Mouse (Mus musculus) embryonic facial prominence, embryonic 10.5 days (tissue): ENCODE measurements around the gene Mast4. TPM values are rescaled to one million over a fixed set of nuclear protein-coding genes. Genes with fewer than 3 reads are reported as not detected.
A peak's percentile ranks its signal among the peaks of the same experiment; 100 is the strongest.
"Not testable (repeated sequence)": the region's sequence is repeated elsewhere in the genome, so short reads cannot be mapped to it uniquely, and the experiment has no call there.

Source experiments
- DNase-seq: peaks from one replicate; pipeline ENCODE4 v3.0.0-alpha.2; 2017; ENCODE audit warnings: low spot score
- H3K27ac ChIP-seq: fragments of 300-500 bp; sonication (generic); replicated peaks from 2 replicates; pipeline ENCODE4 v1.5.1; 2016; ENCODE audit warnings: mild to moderate bottlenecking
- H3K27me3 ChIP-seq: fragments of 300-500 bp; sonication (generic); replicated peaks from 2 replicates; pipeline ENCODE4 v1.6.1; 2016; ENCODE audit warnings: low read depth, mild to moderate bottlenecking; ENCODE audit not compliant: poor library complexity, severe bottlenecking
- H3K36me3 ChIP-seq: fragments of 300-500 bp; sonication (generic); replicated peaks from 2 replicates; pipeline ENCODE4 v1.6.1; 2016; ENCODE audit warnings: mild to moderate bottlenecking, moderate library complexity
- H3K4me1 ChIP-seq: fragments of 300-500 bp; sonication (generic); 2 replicates; pipeline ENCODE4 v1.6.1; 2016
- H3K4me3 ChIP-seq: fragments of 300-500 bp; sonication (generic); 2 replicates; pipeline ENCODE4 v1.5.1; 2016; ENCODE audit warnings: mild to moderate bottlenecking, moderate library complexity
- H3K9me3 ChIP-seq: fragments of 300-500 bp; sonication (generic); 2 replicates; pipeline ENCODE4 v1.6.1; 2016; ENCODE audit warnings: mild to moderate bottlenecking
- WGBS: fragments of 180-500 bp; shearing (Covaris S2); methylation state at CpG from one replicate; pipeline ENCODE4 v1.1.7; 2016; 5-methylcytosine and 5-hydroxymethylcytosine counted together
- polyA plus RNA-seq: library from polyadenylated mRNA; unstranded; fragments of >200 nt; fragmentation: Nextera tagmentation; extraction: Ambion mirVana; gene quantifications from 2 replicates; pipeline ENCODE4 v1.2.1, GENCODE M21; 2016

The Mast4 gene
- polyA plus RNA-seq, 1 experiment from 2014 or later = 23.0 TPM

GRCm38 (mm10) chr13:102733063-102733462 is 601.2 kb downstream of the Mast4 start:
- H3K9me3 ChIP-seq = no peaks in the 10 kb centered on the region
- WGBS = 83% methylated on average over 2 of the region's 2 CpGs
- peaks cover 44% of the 10 kb centered on the region for H3K36me3 ChIP-seq
- no peak overlapping the region for H3K27ac ChIP-seq
- H3K27me3 ChIP-seq = no peaks in the 10 kb centered on the region
- H3K4me1 ChIP-seq = no peaks in the 10 kb centered on the region
- DNase-seq = no peak
- H3K4me3 ChIP-seq = no peak overlapping the region

DNA sequence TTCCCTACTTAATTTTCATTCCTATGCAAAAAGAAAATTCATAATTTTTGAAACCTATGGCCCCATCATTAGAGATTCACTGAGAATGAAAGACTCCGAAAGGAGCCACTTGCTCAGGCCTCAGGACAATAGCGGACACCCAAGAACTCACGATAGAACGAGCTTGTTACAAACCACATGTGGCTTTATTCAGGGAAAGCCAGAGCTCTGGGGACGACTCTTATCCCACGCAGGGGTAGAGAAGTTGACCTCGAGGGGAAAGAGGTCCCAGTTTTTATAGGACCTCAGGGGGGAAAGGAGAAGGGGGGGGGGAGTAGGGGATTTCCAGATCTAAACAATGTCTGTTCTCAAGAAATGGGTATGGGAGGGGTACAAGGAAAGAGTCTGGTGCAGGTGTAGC is 605.3 kb downstream of the Mast4 start:
- 73% methylated on average over 7 of the region's 7 CpGs for WGBS
- H3K9me3 ChIP-seq = not testable (repeated sequence)

GRCm38 (mm10) chr13:102728035-102728434 is 606.3 kb downstream of the Mast4 start:
- Histone ChIP-seq H3K27me3 (no peaks in the 10 kb centered on the region), H3K9me3 (no peaks in the 10 kb centered on the region), H3K4me1 (no peaks in the 10 kb centered on the region), H3K27ac (no peak overlapping the region), H3K36me3 (no peaks in the 10 kb centered on the region), H3K4me3 (no peak overlapping the region)
- WGBS = 81% methylated on average over 3 of the region's 3 CpGs
- DNase-seq = no peak

More for the DNA sequence above, 605.3 kb downstream of the Mast4 start:
- not testable (repeated sequence) for DNase-seq, H3K36me3 ChIP-seq, H3K4me1 ChIP-seq, H3K27ac ChIP-seq, H3K4me3 ChIP-seq, H3K27me3 ChIP-seq

GRCm38 (mm10) chr13:102726876-102727275 is 607.4 kb downstream of the Mast4 start:
- WGBS = 81% methylated on average over 1 of the region's 1 CpGs
- H3K4me1 ChIP-seq = no peaks in the 10 kb centered on the region
- no peaks in the 10 kb centered on the region for H3K36me3 ChIP-seq
- no peaks in the 10 kb centered on the region for H3K9me3 ChIP-seq
- no peak overlapping the region for H3K4me3 ChIP-seq
- H3K27ac ChIP-seq = no peak overlapping the region
- no peaks in the 10 kb centered on the region for H3K27me3 ChIP-seq
- DNase-seq = no peak

GRCm38 (mm10) chr13:102725906-102726305 is 608.4 kb downstream of the Mast4 start:
- WGBS = 83% methylated on average over 2 of the region's 2 CpGs
- DNase-seq = no peak
- Histone ChIP-seq H3K36me3 (no peaks in the 10 kb centered on the region), H3K4me3 (no peak overlapping the region), H3K27me3 (no peaks in the 10 kb centered on the region), H3K9me3 (no peaks in the 10 kb centered on the region), H3K4me1 (no peaks in the 10 kb centered on the region), H3K27ac (no peak overlapping the region)

- Histone ChIP-seq H3K36me3 (no peaks in the 10 kb centered on the region), H3K27me3 (no peaks in the 10 kb centered on the region), H3K4me1 (no peaks in the 10 kb centered on the region), H3K9me3 (no peaks in the 10 kb centered on the region), H3K27ac (no peak overlapping the region), H3K4me3 (no peak overlapping the region)
- DNase-seq = no peak
Measured at GRCm38 (mm10) chr13:102725416-102725815, 608.9 kb downstream of the Mast4 start.

GRCm38 (mm10) chr13:102716973-102717372 is 617.3 kb downstream of the Mast4 start:
- no peak for DNase-seq
- H3K4me3 ChIP-seq = no peak overlapping the region
- 46% methylated on average over 1 of the region's 1 CpGs for WGBS
- H3K9me3 ChIP-seq = no peaks in the 10 kb centered on the region
- no peaks in the 10 kb centered on the region for H3K27me3 ChIP-seq
- no peak overlapping the region for H3K27ac ChIP-seq
- H3K4me1 ChIP-seq = peaks cover 3% of the 10 kb centered on the region; the same call in 1 of the 2 replicates
- H3K36me3 ChIP-seq = no peaks in the 10 kb centered on the region

DNA sequence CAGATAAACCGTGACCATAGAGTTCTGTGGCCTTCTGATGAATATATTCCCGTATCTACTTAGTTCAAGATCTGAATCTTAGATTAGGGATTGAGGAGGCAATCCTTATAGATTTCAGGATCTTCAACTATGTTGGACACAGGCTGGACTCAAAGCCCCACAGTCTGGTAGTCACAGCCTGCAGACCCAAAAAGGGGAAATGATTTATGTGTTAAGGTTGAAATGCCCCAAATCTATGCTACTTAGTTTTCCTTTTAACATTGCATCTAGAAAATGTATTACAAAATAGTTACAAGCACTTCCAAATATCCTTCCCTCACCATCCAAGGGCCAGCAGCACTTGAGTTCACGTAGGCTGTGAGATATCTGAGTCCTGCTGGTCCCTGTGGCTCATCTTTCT is 633.6 kb downstream of the Mast4 start:
- WGBS = 88% methylated on average over 3 of the region's 3 CpGs
- Histone ChIP-seq H3K4me1 (peaks cover 15% of the 10 kb centered on the region), H3K27ac (no peak overlapping the region), H3K27me3 (peaks cover 9% of the 10 kb centered on the region), H3K36me3 (no peaks in the 10 kb centered on the region), H3K4me3 (no peak overlapping the region), H3K9me3 (no peaks in the 10 kb centered on the region)
- DNase-seq = no peak

DNA sequence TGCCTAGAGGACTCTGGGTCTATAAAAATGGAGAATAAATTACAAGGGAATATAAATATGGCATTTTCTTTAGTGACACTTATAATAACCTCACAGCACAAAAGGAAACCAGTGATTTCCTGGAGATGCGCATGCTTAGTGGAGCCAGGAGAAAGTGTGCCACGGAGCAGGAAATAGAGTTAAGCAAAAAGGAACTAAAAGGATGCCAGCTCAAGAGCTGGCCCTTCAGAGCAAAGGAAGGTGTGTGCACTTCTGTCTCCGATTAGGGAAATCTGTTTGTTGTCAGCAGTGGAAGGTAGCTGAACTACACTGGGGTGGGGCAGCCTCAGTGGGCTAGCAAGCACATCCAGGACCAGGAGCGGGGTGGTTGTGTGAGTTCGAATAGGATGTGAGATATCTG is 634.1 kb downstream of the Mast4 start:
- Histone ChIP-seq H3K27me3 (peaks cover 9% of the 10 kb centered on the region), H3K4me3 (no peak overlapping the region), H3K9me3 (no peaks in the 10 kb centered on the region), H3K36me3 (no peaks in the 10 kb centered on the region), H3K27ac (no peak overlapping the region), H3K4me1 (peaks cover 15% of the 10 kb centered on the region)
- WGBS = 85% methylated on average over 5 of the region's 5 CpGs
- no peak for DNase-seq

- no peaks in the 10 kb centered on the region for H3K36me3 ChIP-seq
- peak overlapping the region; percentile 28 for H3K4me3 ChIP-seq
- H3K4me1 ChIP-seq = peaks cover 15% of the 10 kb centered on the region
- DNase-seq = peak; percentile 24
- peak overlapping the region; percentile 68 for H3K27ac ChIP-seq
- 42% methylated on average over 14 of the region's 14 CpGs for WGBS
- H3K9me3 ChIP-seq = no peaks in the 10 kb centered on the region
- H3K27me3 ChIP-seq = peaks cover 9% of the 10 kb centered on the region
Measured at GRCm38 (mm10) chr13:102698751-102699323, 635.5 kb downstream of the Mast4 start.

- 37% methylated on average over 10 of the region's 10 CpGs for WGBS
- Histone ChIP-seq H3K4me1 (peaks cover 15% of the 10 kb centered on the region), H3K9me3 (no peaks in the 10 kb centered on the region), H3K36me3 (no peaks in the 10 kb centered on the region), H3K27ac (peak overlapping the region; percentile 68), H3K4me3 (peak overlapping the region; percentile 28), H3K27me3 (peaks cover 9% of the 10 kb centered on the region)
- no peak for DNase-seq
Measured at GRCm38 (mm10) chr13:102698335-102698734, 636.0 kb downstream of the Mast4 start.

GRCm38 (mm10) chr13:102695121-102695905 is 639.0 kb downstream of the Mast4 start:
- Histone ChIP-seq H3K4me3 (no peak overlapping the region), H3K27me3 (peaks cover 9% of the 10 kb centered on the region), H3K27ac (no peak overlapping the region), H3K4me1 (peaks cover 32% of the 10 kb centered on the region), H3K36me3 (no peaks in the 10 kb centered on the region), H3K9me3 (no peaks in the 10 kb centered on the region)
- no peak for DNase-seq
- 73% methylated on average over 7 of the region's 7 CpGs for WGBS

GRCm38 (mm10) chr13:102694154-102694553 is 640.1 kb downstream of the Mast4 start:
- Histone ChIP-seq H3K36me3 (no peaks in the 10 kb centered on the region), H3K4me3 (no peak overlapping the region)
- 92% methylated on average over 7 of the region's 7 CpGs for WGBS

More at GRCm38 (mm10) chr13:102694154-102694553, 640.1 kb downstream of the Mast4 start:
- DNase-seq = no peak
- H3K27ac ChIP-seq = no peak overlapping the region
- peaks cover 3% of the 10 kb centered on the region for H3K27me3 ChIP-seq
- H3K9me3 ChIP-seq = no peaks in the 10 kb centered on the region
- peaks cover 29% of the 10 kb centered on the region for H3K4me1 ChIP-seq
